Mouse (Mus musculus) bone marrow macrophage, adult 2 months (primary cell): ENCODE data around the gene Ifit1bl1.

ENCODE experiments used
- CTCF ChIP-seq: IDR thresholded peaks from 2 replicates; pipeline ENCODE4 v1.5.1; 2012; ENCODE audit warnings: low read depth, mild to moderate bottlenecking, low read length, moderate library complexity
- POLR2A ChIP-seq: IDR thresholded peaks from 2 replicates; pipeline ENCODE4 v1.6.1; 2012; ENCODE audit warnings: mild to moderate bottlenecking, low read depth, low read length, borderline replicate concordance

- no peak for TF ChIP-seq CTCF
- no peak for TF ChIP-seq POLR2A
These were observed 8.3 kb downstream of the Ifit1bl1 start for GRCm38 (mm10) chr19:34593456-34593855.
